Mouse (Mus musculus): Measurements from ENCODE around the gene Snrnp40. TPM values are rescaled to one million over a fixed set of nuclear protein-coding genes. Genes with fewer than 3 reads are reported as not detected.

Snrnp40 gene
- polyA plus RNA-seq, 1 experiment from 2014 or later, result 129 TPM

- 87% methylated on average over 6 of the region's 6 CpGs for WGBS
- ATAC-seq (ENCODE audit: insufficient number of reproducible peaks, low FRiP score, low TSS enrichment, low read depth), result no peak
Measured at GRCm38 (mm10) chr4:130389496-130389895, 29.6 kb downstream of the Snrnp40 start.

GRCm38 (mm10) chr4:130389927-130390326 lies 30.0 kb downstream of the Snrnp40 start:
- no peak for ATAC-seq (ENCODE audit: insufficient number of reproducible peaks, low FRiP score, low TSS enrichment, low read depth)
- Histone ChIP-seq H3K4me2 (no peak overlapping the region), H3K9ac (no peak overlapping the region), H3K27ac (no peak overlapping the region), H3K4me3 (no peak overlapping the region), H3K27me3 (no peaks in the 10 kb centered on the region), H3K36me3 (peaks cover 53% of the 10 kb centered on the region), H3K9me3 (no peaks in the 10 kb centered on the region), H3K4me1 (no peaks in the 10 kb centered on the region)
- 93% methylated on average over 7 of the region's 7 CpGs for WGBS

More at GRCm38 (mm10) chr4:130389496-130389895, 29.6 kb downstream of the Snrnp40 start:
- Histone ChIP-seq H3K4me3 (no peak overlapping the region), H3K4me2 (no peak overlapping the region), H3K9me3 (no peaks in the 10 kb centered on the region), H3K27ac (no peak overlapping the region), H3K9ac (no peak overlapping the region), H3K4me1 (no peaks in the 10 kb centered on the region), H3K36me3 (peaks cover 57% of the 10 kb centered on the region), H3K27me3 (no peaks in the 10 kb centered on the region)

- Histone ChIP-seq H3K27me3 (no peaks in the 10 kb centered on the region), H3K27ac (no peak overlapping the region), H3K36me3 (peaks cover 43% of the 10 kb centered on the region), H3K4me2 (no peak overlapping the region), H3K4me3 (no peak overlapping the region), H3K9ac (no peak overlapping the region), H3K9me3 (no peaks in the 10 kb centered on the region), H3K4me1 (no peaks in the 10 kb centered on the region)
- 70% methylated on average over 3 of the region's 3 CpGs for WGBS
- ATAC-seq (ENCODE audit: insufficient number of reproducible peaks, low FRiP score, low TSS enrichment, low read depth), result no peak
Measured at GRCm38 (mm10) chr4:130391265-130391664, 31.3 kb downstream of the Snrnp40 start.

Other genes starting within 250 kb of the Snrnp40 start
- 0.10 and 0.12 TPM in 2 replicates for gene Hcrtr1, start 220.8 kb upstream of the Snrnp40 start, polyA plus RNA-seq (2015; fragmentation: Nextera tagmentation; extraction: Ambion mirVana)
- 31.0 and 32.6 TPM in 2 replicates for gene Tinagl1, start 185.0 kb upstream of the Snrnp40 start, polyA plus RNA-seq (2015; fragmentation: Nextera tagmentation; extraction: Ambion mirVana)
- gene Gm853, start 137.7 kb upstream of the Snrnp40 start, polyA plus RNA-seq (2015; fragmentation: Nextera tagmentation; extraction: Ambion mirVana), result not detected in 2 replicates
- 132 and 136 TPM in 2 replicates for gene Serinc2, start 80.9 kb upstream of the Snrnp40 start, polyA plus RNA-seq (2015; fragmentation: Nextera tagmentation; extraction: Ambion mirVana)
- 37.2 and 72.7 TPM in 2 replicates for gene Fabp3, start 51.5 kb upstream of the Snrnp40 start, polyA plus RNA-seq (2015; fragmentation: Nextera tagmentation; extraction: Ambion mirVana)
- not detected in 2 replicates for gene Gm10570, start 51.5 kb upstream of the Snrnp40 start, polyA plus RNA-seq (2015; fragmentation: Nextera tagmentation; extraction: Ambion mirVana)
- 66.0 and 74.8 TPM in 2 replicates for gene Zcchc17, start 189 bp upstream of the Snrnp40 start, polyA plus RNA-seq (2015; fragmentation: Nextera tagmentation; extraction: Ambion mirVana)
- gene Nkain1, start 214.0 kb downstream of the Snrnp40 start, polyA plus RNA-seq (2015; fragmentation: Nextera tagmentation; extraction: Ambion mirVana), result 0.79 and 0.97 TPM in 2 replicates